Mouse (Mus musculus) midbrain, embryonic 14.5 days (tissue): Measurements from ENCODE around the gene Pank3. TPM values are rescaled to one million over a fixed set of nuclear protein-coding genes. Genes with fewer than 3 reads are reported as not detected.

Experiments
- ATAC-seq: fragments of 200-750 bp; cut with Nextera tagmentation; 2 replicates; pipeline ENCODE4 v1.8.0; 2017; ENCODE audit warnings: moderate number of reproducible peaks, moderate library complexity; ENCODE audit not compliant: low FRiP score, low TSS enrichment
- DNase-seq: peaks from one replicate; pipeline ENCODE4 v3.0.0-alpha.2; 2015
- H3K27ac ChIP-seq: fragments of 300-500 bp; sonication (generic); replicated peaks from 2 replicates; pipeline ENCODE4 v1.5.1; 2014; ENCODE audit warnings: mild to moderate bottlenecking, low read depth, low read length, moderate library complexity
- H3K27me3 ChIP-seq: fragments of 300-500 bp; sonication (generic); 2 replicates; pipeline ENCODE4 v1.6.1; 2014; ENCODE audit warnings: low read length, control low read depth, mixed read lengths; ENCODE audit not compliant: control insufficient read depth, insufficient read depth
- H3K36me3 ChIP-seq: fragments of 300-500 bp; sonication (generic); 2 replicates; pipeline ENCODE4 v1.6.1; 2014; ENCODE audit warnings: low read length, control low read depth; ENCODE audit not compliant: control insufficient read depth, insufficient read depth
- H3K4me1 ChIP-seq: fragments of 300-500 bp; sonication (generic); 2 replicates; pipeline ENCODE4 v1.6.1; 2014; ENCODE audit warnings: mild to moderate bottlenecking, antibody characterized with exemption, low read length, control low read depth; ENCODE audit not compliant: control insufficient read depth, insufficient read depth
- H3K4me2 ChIP-seq: fragments of 300-500 bp; sonication (generic); 2 replicates; pipeline ENCODE4 v1.6.1; 2014; ENCODE audit warnings: mild to moderate bottlenecking, low read length, moderate library complexity
- H3K4me3 ChIP-seq: fragments of 300-500 bp; sonication (generic); replicated peaks from 2 replicates; pipeline ENCODE4 v1.5.1; 2014; ENCODE audit warnings: low read depth, low read length
- H3K9ac ChIP-seq: fragments of 300-500 bp; sonication (generic); replicated peaks from 2 replicates; pipeline ENCODE4 v1.6.1; 2014; ENCODE audit warnings: mild to moderate bottlenecking, low read length, moderate library complexity
- H3K9me3 ChIP-seq: fragments of 300-500 bp; sonication (generic); 2 replicates; pipeline ENCODE4 v1.6.1; 2016; ENCODE audit warnings: low read length, control low read depth, mixed read lengths; ENCODE audit not compliant: control insufficient read depth
- WGBS: fragments of 180-500 bp; shearing (Covaris S2); extraction: QIAGEN DNeasy Blood & Tissue Kit; methylation state at CpG from one replicate; pipeline ENCODE4 v1.1.7; 2014; 5-methylcytosine and 5-hydroxymethylcytosine counted together
- polyA plus RNA-seq: library from polyadenylated mRNA; unstranded; fragments of >200 nt; fragmentation: Nextera tagmentation; extraction: Ambion mirVana; gene quantifications from 2 replicates; pipeline ENCODE4 v1.2.1, GENCODE M21; 2014

Gene Pank3
- 29.0 and 36.8 TPM in 2 replicates for polyA plus RNA-seq

DNA sequence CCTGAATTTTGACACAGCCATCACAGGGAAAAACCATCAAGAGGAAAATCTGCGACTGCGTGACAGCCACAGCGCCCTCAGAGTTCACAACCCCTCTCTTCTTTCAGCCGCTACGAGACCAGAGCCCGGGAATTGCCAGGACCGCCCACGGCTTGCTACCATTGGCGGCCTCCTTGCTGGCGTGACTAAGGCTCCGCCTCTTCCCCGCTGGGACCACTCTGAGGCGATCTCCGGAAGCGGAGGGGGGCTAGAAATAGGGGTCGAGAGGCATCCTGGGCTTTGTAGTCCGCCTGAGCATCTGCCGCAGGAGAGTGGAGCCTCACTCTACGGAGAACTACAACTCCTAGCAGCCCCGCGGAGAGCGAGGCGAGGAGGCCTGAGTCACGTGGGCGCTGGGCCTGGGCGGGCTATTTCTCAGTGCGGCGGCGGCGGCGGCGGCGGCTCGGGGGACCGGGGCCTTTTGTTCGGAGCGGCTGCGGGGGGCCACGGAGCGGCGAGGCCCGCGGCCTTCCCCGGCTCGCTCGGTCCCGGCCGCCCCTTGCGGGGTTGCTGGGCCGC, at the start of gene Pank3:
TSS of gene Pank3 (plus strand) at position 297 of the 558 bp plus-strand sequence.
- peak; percentile 99 for DNase-seq
- peak; percentile 99 for ATAC-seq
- 1% methylated on average over 50 of the region's 50 CpGs for WGBS
- Histone ChIP-seq H3K9ac (peak within 1 kb of the TSS; percentile 98), H3K36me3 (no peaks in the 10 kb centered on the region), H3K4me3 (peak within 1 kb of the TSS; percentile 94), H3K27me3 (no peaks in the 10 kb centered on the region), H3K4me1 (peaks cover 19% of the 10 kb centered on the region), H3K9me3 (no peaks in the 10 kb centered on the region), H3K27ac (peak within 1 kb of the TSS; percentile 96), H3K4me2 (peak within 1 kb of the TSS; percentile 79)

DNA sequence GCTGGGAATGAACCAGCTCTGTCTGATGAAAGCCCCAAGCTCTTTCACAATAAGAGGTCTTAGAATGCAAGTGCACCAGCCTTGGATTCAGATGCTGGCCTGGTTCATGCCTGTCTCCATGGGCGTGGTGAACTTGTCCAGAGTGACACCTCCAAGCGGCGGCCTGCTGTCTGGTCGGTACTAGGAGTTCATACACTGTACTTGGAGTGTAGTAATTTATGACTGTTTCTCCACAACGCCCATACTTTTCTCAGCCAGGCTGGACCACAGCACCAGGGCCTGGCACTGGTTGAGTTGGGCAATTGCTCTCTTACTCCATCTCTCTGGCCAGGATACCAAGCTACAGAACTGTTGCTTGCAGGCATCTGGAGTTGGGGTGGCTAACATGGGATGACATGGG, 45.4 kb upstream of the Pank3 start:
- no peak overlapping the region for H3K27ac ChIP-seq
- no peak overlapping the region for H3K4me2 ChIP-seq
- WGBS: 88% methylated on average over 5 of the region's 5 CpGs
- no peak overlapping the region for H3K9ac ChIP-seq
- H3K4me1 ChIP-seq: no peaks in the 10 kb centered on the region
- no peaks in the 10 kb centered on the region for H3K36me3 ChIP-seq
- H3K9me3 ChIP-seq: no peaks in the 10 kb centered on the region
- H3K27me3 ChIP-seq: no peaks in the 10 kb centered on the region
- DNase-seq (no peak), ATAC-seq (no peak)
- H3K4me3 ChIP-seq: no peak overlapping the region

DNA sequence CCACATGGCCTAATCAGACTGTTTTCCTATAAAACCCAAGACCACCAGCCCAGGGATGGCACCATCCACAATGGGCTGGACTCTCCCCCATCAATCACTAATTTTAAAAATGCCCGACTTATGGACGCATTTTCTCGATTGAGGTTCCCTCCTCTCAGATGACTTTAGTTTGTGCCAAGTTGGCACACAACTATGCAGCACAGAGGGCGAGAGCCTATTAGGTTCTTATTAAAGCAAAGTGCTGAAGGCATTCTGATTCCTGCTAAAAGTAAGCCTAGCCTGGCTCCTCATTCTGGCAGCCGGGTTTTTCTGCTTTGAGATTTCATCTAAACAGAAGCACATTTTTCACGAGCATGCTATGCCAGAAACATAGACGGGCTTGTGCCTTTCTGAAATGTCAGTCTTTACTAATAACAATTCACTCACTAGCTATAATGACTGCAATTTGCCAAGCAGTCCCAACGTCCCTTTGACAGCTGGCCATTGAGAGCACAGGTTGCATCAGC, 42.9 kb upstream of the Pank3 start:
- WGBS: 84% methylated on average over 8 of the region's 8 CpGs
- Histone ChIP-seq H3K27ac (no peak overlapping the region), H3K4me3 (no peak overlapping the region), H3K27me3 (no peaks in the 10 kb centered on the region), H3K36me3 (no peaks in the 10 kb centered on the region), H3K9me3 (no peaks in the 10 kb centered on the region), H3K4me2 (no peak overlapping the region), H3K9ac (no peak overlapping the region), H3K4me1 (no peaks in the 10 kb centered on the region)
- no peak for ATAC-seq
- no peak for DNase-seq

DNA sequence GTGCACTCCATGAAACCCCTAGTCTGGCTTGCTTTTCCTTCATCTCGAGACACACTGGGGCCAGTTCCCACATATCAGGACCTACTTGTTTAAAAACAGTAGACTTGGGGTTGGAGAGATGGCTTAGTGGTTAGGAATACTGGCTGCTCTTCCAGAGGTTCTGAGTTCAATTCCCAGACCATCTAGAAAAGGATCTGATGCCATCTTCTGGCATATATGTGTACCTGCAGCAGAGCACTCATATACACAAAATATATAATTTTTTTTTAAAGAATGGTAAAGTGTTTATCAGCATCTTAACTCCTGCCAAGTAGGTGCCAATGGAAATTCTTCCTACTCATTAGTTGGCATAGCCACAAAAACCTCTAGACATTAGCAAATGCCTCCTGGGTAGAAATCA, 41.1 kb upstream of the Pank3 start:
- WGBS: 94% methylated on average over 1 of the region's 1 CpGs
- H3K27me3 ChIP-seq: no peaks in the 10 kb centered on the region
- no peak overlapping the region for H3K4me2 ChIP-seq
- DNase-seq: no peak
- H3K4me3 ChIP-seq: no peak overlapping the region
- no peak overlapping the region for H3K9ac ChIP-seq
- H3K27ac ChIP-seq: no peak overlapping the region
- no peaks in the 10 kb centered on the region for H3K36me3 ChIP-seq
- ATAC-seq: no peak
- no peaks in the 10 kb centered on the region for H3K4me1 ChIP-seq
- no peaks in the 10 kb centered on the region for H3K9me3 ChIP-seq

DNA sequence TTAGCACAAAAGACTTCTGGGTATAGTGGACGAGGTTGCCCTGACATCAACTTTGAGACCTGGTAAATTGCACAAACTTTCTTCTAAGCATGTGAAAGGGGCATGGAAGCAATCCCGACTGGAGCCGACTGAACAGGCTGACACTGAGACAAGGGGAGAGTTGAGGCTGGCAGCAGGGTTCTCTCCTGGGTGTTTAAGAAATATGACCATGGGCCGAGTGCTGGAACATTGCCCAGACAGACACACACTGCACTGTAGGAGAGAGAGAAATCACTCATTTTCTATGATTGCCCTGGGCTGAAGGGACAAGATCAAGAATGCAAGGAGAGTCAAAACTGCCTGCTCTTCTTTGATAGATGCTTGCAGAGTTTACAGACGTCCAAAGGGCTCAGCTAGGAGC, 40.1 kb upstream of the Pank3 start:
- Histone ChIP-seq H3K9ac (no peak overlapping the region), H3K4me1 (no peaks in the 10 kb centered on the region), H3K4me3 (no peak overlapping the region), H3K4me2 (no peak overlapping the region), H3K36me3 (no peaks in the 10 kb centered on the region), H3K27me3 (no peaks in the 10 kb centered on the region), H3K27ac (no peak overlapping the region), H3K9me3 (no peaks in the 10 kb centered on the region)
- DNase-seq (peak; percentile 37), ATAC-seq (no peak)
- 47% methylated on average over 5 of the region's 5 CpGs for WGBS

DNA sequence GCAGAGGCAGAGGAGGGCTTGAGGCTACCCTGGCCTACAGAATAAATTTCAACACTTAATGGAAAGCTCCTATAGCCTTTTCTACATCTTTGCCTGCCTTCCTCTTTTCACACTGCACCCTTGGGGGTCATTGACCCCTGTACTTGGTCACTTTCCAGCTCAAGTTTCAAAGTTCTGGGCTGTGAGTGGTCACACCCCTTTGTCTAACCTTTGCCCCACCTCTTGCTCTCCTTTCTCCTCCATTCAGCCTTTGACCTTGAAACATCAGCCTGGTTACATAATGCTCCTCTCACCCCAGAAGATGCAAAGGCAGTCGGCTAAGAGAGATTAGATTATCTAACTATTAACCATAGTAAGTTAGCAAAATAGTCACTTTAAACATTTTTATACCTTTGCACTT, 36.9 kb upstream of the Pank3 start:
- DNase-seq (no peak), ATAC-seq (no peak)
- no peak overlapping the region for H3K27ac ChIP-seq
- H3K4me1 ChIP-seq: no peaks in the 10 kb centered on the region
- no peak overlapping the region for H3K9ac ChIP-seq
- no peaks in the 10 kb centered on the region for H3K9me3 ChIP-seq
- H3K27me3 ChIP-seq: no peaks in the 10 kb centered on the region
- no peaks in the 10 kb centered on the region for H3K36me3 ChIP-seq
- no peak overlapping the region for H3K4me3 ChIP-seq
- H3K4me2 ChIP-seq: no peak overlapping the region
- 60% methylated on average over 1 of the region's 1 CpGs for WGBS

DNA sequence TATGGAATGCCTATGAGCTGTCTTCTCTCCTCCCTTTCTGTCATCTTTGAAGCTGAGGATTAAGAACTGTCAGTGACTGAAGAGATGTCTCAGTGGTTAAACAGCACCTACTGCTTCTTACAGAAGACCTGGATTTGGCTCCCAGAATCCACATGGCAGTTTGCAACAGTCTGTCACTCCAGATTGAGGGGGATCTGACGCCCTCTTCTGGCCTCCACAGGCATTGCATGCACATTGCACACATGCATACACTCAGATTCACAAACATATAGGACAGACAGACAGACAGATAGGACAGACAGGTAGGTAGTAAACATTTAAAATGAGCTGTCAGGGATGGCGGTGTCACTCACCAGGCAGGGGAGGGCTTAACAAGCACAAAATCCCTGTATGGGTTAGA, 32.5 kb upstream of the Pank3 start:
- Histone ChIP-seq H3K27ac (no peak overlapping the region), H3K9me3 (no peaks in the 10 kb centered on the region), H3K27me3 (no peaks in the 10 kb centered on the region), H3K4me1 (no peaks in the 10 kb centered on the region), H3K4me2 (no peak overlapping the region), H3K4me3 (no peak overlapping the region), H3K9ac (no peak overlapping the region), H3K36me3 (no peaks in the 10 kb centered on the region)
- DNase-seq (no peak), ATAC-seq (no peak)
- 73% methylated on average over 2 of the region's 2 CpGs for WGBS

DNA sequence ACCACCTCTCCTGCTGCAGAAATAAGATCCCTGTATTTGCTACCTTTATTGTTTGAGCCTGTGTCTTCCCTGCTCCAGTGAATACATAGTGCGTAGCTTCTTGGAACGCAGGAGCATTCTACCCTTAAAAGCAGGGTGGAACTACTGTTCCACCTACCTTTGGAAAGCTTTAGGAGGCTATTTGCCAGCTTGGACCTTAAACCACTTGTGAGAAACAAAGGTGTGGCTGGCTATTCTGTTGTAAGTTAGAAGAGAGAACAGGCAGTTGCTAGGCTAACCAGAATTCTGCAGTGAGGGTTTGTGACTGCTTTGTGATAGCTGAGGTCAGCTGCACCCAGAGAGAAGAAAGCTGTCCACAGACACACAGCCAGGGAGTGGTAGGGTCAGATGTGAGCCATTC, 32.0 kb upstream of the Pank3 start:
- no peak overlapping the region for H3K9ac ChIP-seq
- 96% methylated on average over 2 of the region's 2 CpGs for WGBS
- H3K4me1 ChIP-seq: no peaks in the 10 kb centered on the region
- no peak overlapping the region for H3K4me3 ChIP-seq
- no peak overlapping the region for H3K27ac ChIP-seq
- H3K9me3 ChIP-seq: no peaks in the 10 kb centered on the region
- ATAC-seq: no peak
- no peaks in the 10 kb centered on the region for H3K36me3 ChIP-seq
- no peak overlapping the region for H3K4me2 ChIP-seq
- no peaks in the 10 kb centered on the region for H3K27me3 ChIP-seq
- no peak for DNase-seq

DNA sequence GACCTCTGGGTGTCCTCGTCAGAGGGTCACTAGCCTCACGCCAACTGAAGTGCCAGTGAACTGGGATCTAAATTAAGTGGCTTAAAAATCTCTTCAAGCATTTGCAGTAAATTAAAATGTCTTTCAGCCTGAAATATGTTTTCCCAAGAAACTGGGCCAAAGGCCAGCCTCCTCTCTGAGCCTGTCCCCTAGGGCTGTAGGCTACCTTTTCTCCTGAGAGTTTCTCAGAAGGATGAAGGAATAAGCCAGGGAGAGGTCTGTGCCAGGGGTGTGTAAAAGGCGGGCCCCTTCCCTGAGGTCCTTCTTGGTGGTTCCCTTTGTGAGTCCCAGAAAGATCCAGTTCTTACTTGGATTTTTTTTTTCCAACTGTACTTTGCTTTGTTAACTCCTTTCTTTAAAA, 31.2 kb upstream of the Pank3 start:
- no peak for DNase-seq
- no peaks in the 10 kb centered on the region for H3K36me3 ChIP-seq
- no peaks in the 10 kb centered on the region for H3K9me3 ChIP-seq
- H3K4me2 ChIP-seq: no peak overlapping the region
- no peak overlapping the region for H3K9ac ChIP-seq
- no peaks in the 10 kb centered on the region for H3K27me3 ChIP-seq
- no peak overlapping the region for H3K4me3 ChIP-seq
- 86% methylated on average over 3 of the region's 3 CpGs for WGBS
- H3K27ac ChIP-seq: no peak overlapping the region
- no peak for ATAC-seq
- H3K4me1 ChIP-seq: no peaks in the 10 kb centered on the region
